Mouse (Mus musculus) urinary bladder, postnatal 14 days (tissue): ENCODE measurements around the gene Glmn.

Experiments
- DNase-seq: peaks from one replicate; pipeline ENCODE4 v3.0.0; 2021; ENCODE audit warnings: low spot score

Gene Glmn

GRCm38 (mm10) chr5:107516087-107516486 lies 81.6 kb downstream of the Glmn start:
- no peak for DNase-seq

DNA sequence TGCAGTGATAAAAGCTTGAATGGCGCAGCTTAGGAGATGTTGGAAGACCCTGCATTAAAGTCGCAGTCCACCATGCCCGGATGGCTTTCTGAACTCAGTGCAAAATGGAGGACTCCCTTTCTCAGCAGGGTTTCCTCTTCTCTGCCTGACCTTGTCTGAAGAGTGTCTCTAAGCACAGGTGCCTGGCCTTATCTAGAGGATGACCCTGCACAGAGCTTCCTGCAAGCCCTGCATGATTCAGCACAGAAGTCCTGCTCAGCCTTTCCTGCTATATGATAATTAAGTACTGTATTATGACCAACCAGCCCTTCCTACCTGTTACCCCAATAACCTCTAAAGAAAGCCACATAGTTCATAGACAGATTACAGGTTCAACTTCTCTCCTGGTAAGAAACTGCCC lies 82.2 kb downstream of the Glmn start:
- DNase-seq = no peak

DNA sequence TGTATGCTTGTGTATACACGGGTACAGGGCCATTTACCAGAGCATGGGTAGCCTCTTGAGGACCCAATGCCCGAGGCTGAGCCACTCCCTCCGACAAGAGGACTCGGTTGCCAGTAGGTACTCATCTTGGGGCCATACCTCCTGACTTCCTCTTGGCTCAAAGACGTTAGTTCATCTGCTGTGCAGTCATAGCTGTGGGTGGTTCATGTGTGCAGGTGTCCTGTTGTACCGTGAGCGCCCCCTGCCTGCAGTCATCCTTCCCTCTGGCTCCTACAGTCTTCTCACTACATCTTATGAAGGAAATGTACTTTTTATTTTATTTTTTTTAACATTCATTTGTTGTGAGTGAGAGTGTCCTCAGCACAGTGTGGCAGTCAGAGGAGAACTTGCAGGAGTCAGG lies 84.1 kb downstream of the Glmn start:
- peak; percentile 53 for DNase-seq

- no peak for DNase-seq
Observed at GRCm38 (mm10) chr5:107511326-107511725, 86.4 kb downstream of the Glmn start.

GRCm38 (mm10) chr5:107510503-107510902 lies 87.2 kb downstream of the Glmn start:
- no peak for DNase-seq

DNA sequence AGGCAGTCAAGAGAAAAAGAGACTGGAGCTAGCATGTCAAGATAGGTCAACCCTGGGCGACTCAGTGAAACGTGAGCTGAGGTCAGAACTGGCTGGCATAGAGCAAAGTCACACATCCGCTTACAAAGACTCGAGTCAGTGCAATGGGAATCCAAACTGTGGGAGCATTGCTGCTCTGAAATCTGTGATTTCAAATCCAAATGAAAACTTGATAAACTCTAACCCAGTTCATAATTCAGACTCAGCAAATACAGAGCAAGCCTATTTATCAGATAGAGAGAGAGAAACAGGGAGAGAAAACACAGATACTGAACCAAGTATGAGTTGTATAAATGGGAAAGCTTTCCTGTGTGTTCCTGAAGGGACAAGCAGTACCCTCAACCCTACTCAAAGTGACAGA lies 90.4 kb downstream of the Glmn start, which contains the start of gene Gm42669:
Gene Gm42669, plus strand, starts transcription at position 301 of the 400 bp plus-strand sequence.
- no peak for DNase-seq

DNA sequence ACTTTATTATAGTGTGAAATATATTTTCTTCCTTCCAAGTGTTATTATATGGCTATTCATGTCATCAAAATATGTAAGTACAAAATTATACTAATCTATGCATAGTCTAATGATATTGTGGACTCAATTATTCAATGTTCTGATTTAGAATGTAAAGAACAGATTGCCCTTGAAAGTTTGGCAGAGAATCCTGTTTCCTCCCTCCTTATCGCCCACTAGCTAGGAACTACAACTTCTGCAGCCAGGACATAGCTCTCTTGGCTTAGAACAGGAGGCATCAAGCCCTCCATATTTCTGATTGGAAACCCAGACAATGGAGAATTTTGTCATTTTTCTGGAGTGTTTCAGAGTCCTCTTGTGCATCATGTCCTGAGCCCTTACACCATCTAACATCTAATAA lies 96.9 kb downstream of the Glmn start:
- no peak for DNase-seq

GRCm38 (mm10) chr5:107499891-107500535 lies 97.7 kb downstream of the Glmn start:
- DNase-seq = no peak
